Mouse (Mus musculus) cerebellum, postnatal 36 days (tissue): ENCODE data around the gene Dffb.
"Not testable (repeated sequence)": the region's sequence is repeated elsewhere in the genome, so short reads cannot be mapped to it uniquely, and the experiment has no call there.

Experiments
- DNase-seq, 2 experiments: peaks; one replicate each; pipeline ENCODE4 v3.0.0; 2021 to 2022; ENCODE audit warnings: mixed read lengths in 2 of 2

Gene Dffb

GRCm38 (mm10) chr4:153962631-153963030 lies 12.3 kb downstream of the Dffb start:
- DNase-seq: no peak

GRCm38 (mm10) chr4:153957444-153958250 lies 17.3 kb downstream of the Dffb start:
- DNase-seq: no peak

- DNase-seq: peak; percentile 95 to 97
Observed at GRCm38 (mm10) chr4:153956569-153957405, 18.1 kb downstream of the Dffb start, which contains the start of gene A430005L14Rik. Gene A430005L14Rik (plus strand): TSS chr4:153957237.

GRCm38 (mm10) chr4:153955651-153956050 lies 19.3 kb downstream of the Dffb start:
- peak; percentile 30 to 31 for DNase-seq

GRCm38 (mm10) chr4:153951692-153952091 lies 23.2 kb downstream of the Dffb start:
- DNase-seq: no peak

- DNase-seq: no peak
Observed at GRCm38 (mm10) chr4:153951150-153951549, 23.8 kb downstream of the Dffb start.

GRCm38 (mm10) chr4:153950372-153950771 lies 24.6 kb downstream of the Dffb start:
- DNase-seq: no peak

GRCm38 (mm10) chr4:153945741-153946140 lies 29.2 kb downstream of the Dffb start:
- DNase-seq: no peak

- no peak for DNase-seq
Observed at GRCm38 (mm10) chr4:153944261-153944660, 30.7 kb downstream of the Dffb start.

GRCm38 (mm10) chr4:153943243-153943642 lies 31.7 kb downstream of the Dffb start:
- DNase-seq: peak; percentile 56 to 57

- peak; percentile 15 to 17 for DNase-seq
Observed at GRCm38 (mm10) chr4:153929921-153930320, 45.0 kb downstream of the Dffb start.

GRCm38 (mm10) chr4:153929425-153929824 lies 45.5 kb downstream of the Dffb start:
- DNase-seq: no peak

GRCm38 (mm10) chr4:153928772-153929299 lies 46.1 kb downstream of the Dffb start:
- DNase-seq: no peak

GRCm38 (mm10) chr4:153922090-153922489 lies 52.8 kb downstream of the Dffb start:
- DNase-seq: not testable (repeated sequence)

GRCm38 (mm10) chr4:153920517-153921233 lies 54.3 kb downstream of the Dffb start:
- no peak for DNase-seq

- DNase-seq: no peak
Observed at GRCm38 (mm10) chr4:153917773-153918500, 57.0 kb downstream of the Dffb start.
